Mouse (Mus musculus) G1E (cell line): Measurements from ENCODE around the gene Gm1043. TPM values are rescaled to one million over a fixed set of nuclear protein-coding genes. Genes with fewer than 3 reads are reported as not detected.

Experiments used
- ATAC-seq: 2 replicates; pipeline ENCODE4 v1.8.0; 2016; ENCODE audit warnings: mild to moderate bottlenecking; ENCODE audit not compliant: insufficient number of reproducible peaks, poor library complexity, low FRiP score, severe bottlenecking; ENCODE audit errors: extremely low read depth
- DNase-seq: peaks from one replicate; pipeline ENCODE4 v3.0.0; 2012; ENCODE audit warnings: low spot score
- H3K27me3 ChIP-seq: 2 replicates; pipeline ENCODE4 v1.6.1; 2012; ENCODE audit warnings: mild to moderate bottlenecking, low read length, inconsistent platforms; ENCODE audit not compliant: insufficient read depth
- H3K36me3 ChIP-seq: replicated peaks from 2 replicates; pipeline ENCODE3; 2012; ENCODE audit warnings: mild to moderate bottlenecking, inconsistent platforms
- H3K4me1 ChIP-seq: 2 replicates; pipeline ENCODE4 v1.6.1; 2012; ENCODE audit warnings: low read depth, low read length, inconsistent platforms, mixed read lengths; ENCODE audit not compliant: insufficient read depth
- H3K4me3 ChIP-seq: 2 replicates; pipeline ENCODE4 v1.5.1; 2012; ENCODE audit warnings: low read depth, mild to moderate bottlenecking, inconsistent platforms, low read length, moderate library complexity, mixed read lengths
- H3K9me3 ChIP-seq: replicated peaks from 2 replicates; pipeline ENCODE4 v1.6.1; 2012; ENCODE audit warnings: inconsistent platforms
- CTCF ChIP-seq: IDR thresholded peaks from 2 replicates; pipeline ENCODE4 v1.5.1; 2012; ENCODE audit warnings: low read depth, low read length, inconsistent platforms, mixed read lengths
- GATA1 ChIP-seq: IDR thresholded peaks from 2 replicates; pipeline ENCODE4 v1.6.1; 2012; ENCODE audit warnings: borderline replicate concordance, low read length, inconsistent platforms, mixed read lengths
- GATA2 ChIP-seq: IDR thresholded peaks from 2 replicates; pipeline ENCODE4 v1.6.1; 2012; ENCODE audit warnings: low read depth, low read length, inconsistent platforms, borderline replicate concordance
- POLR2AphosphoS5 ChIP-seq: IDR thresholded peaks from 2 replicates; pipeline ENCODE4 v1.6.1; 2012; ENCODE audit warnings: low read depth, low read length, inconsistent platforms; ENCODE audit not compliant: insufficient replicate concordance
- TAL1 ChIP-seq: conservative IDR thresholded peaks from 2 replicates; pipeline ENCODE4 v1.6.1; 2012; ENCODE audit warnings: low read depth, low read length, inconsistent platforms, mixed read lengths
- polyA plus RNA-seq: library from polyadenylated mRNA; stranded (reverse); fragments of >175 nt; gene quantifications from 2 replicates; pipeline ENCODE4 v1.2.3, GENCODE M21; 2012
- total RNA-seq, 2 experiments: library from RNA; stranded (forward) in 1 of 2; stranded (reverse) in 1 of 2; fragments of 200-1000 nt in 1 of 2; fragments of >200 nt in 1 of 2; fragmentation: Nextera tagmentation in 1 of 2; gene quantifications; 2 replicates each; pipeline ENCODE4 v1.2.3; 2014 to 2017

The Gm1043 gene
- not detected in 2 replicates for total RNA-seq (2014; fragmentation: Nextera tagmentation)
- 0.17 and 0.38 TPM in 2 replicates for total RNA-seq (2017)
- polyA plus RNA-seq: not detected in 2 replicates

- Histone ChIP-seq H3K4me1 (no peaks in the 10 kb centered on the region), H3K36me3 (no peaks in the 10 kb centered on the region), H3K4me3 (no peak within 1 kb of the TSS), H3K27me3 (no peaks in the 10 kb centered on the region; the same call in 1 of the 2 replicates), H3K9me3 (peaks cover 26% of the 10 kb centered on the region)
- ATAC-seq (no peak), DNase-seq (no peak)
- TF ChIP-seq CTCF: no peak
- TF ChIP-seq TAL1: no peak
- TF ChIP-seq GATA2: no peak
Observed at GRCm38 (mm10) chr5:37085241-37085640, at the start of gene Gm1043. Gene Gm1043 (plus strand): TSS chr5:37085370.

- ATAC-seq: no peak
- no peak for TF ChIP-seq GATA1
- TF ChIP-seq CTCF: no peak
- no peak for TF ChIP-seq GATA2
- TF ChIP-seq POLR2AphosphoS5: no peak
- TF ChIP-seq TAL1: no peak
- Histone ChIP-seq H3K9me3 (peaks cover 17% of the 10 kb centered on the region), H3K4me1 (no peaks in the 10 kb centered on the region), H3K4me3 (no peak overlapping the region), H3K36me3 (no peaks in the 10 kb centered on the region), H3K27me3 (0 out of 2 replicates have a peak, but pooled peaks cover 2% of the 10 kb centered on the region)
- DNase-seq: no peak
Observed at GRCm38 (mm10) chr5:37035896-37036295, 49.3 kb upstream of the Gm1043 start.

- TF ChIP-seq TAL1: no peak
- no peak for TF ChIP-seq GATA2
- no peak for TF ChIP-seq CTCF
- TF ChIP-seq POLR2AphosphoS5: no peak
- no peak for TF ChIP-seq GATA1
- 0 out of 2 replicates have a peak, but pooled peaks cover 2% of the 10 kb centered on the region for H3K27me3 ChIP-seq
- H3K9me3 ChIP-seq: peaks cover 16% of the 10 kb centered on the region
- DNase-seq: no peak
- no peak for ATAC-seq
- H3K36me3 ChIP-seq: no peaks in the 10 kb centered on the region
- H3K4me3 ChIP-seq: no peak overlapping the region
- H3K4me1 ChIP-seq: no peaks in the 10 kb centered on the region
Observed at GRCm38 (mm10) chr5:37036884-37037283, 48.3 kb upstream of the Gm1043 start.

DNA sequence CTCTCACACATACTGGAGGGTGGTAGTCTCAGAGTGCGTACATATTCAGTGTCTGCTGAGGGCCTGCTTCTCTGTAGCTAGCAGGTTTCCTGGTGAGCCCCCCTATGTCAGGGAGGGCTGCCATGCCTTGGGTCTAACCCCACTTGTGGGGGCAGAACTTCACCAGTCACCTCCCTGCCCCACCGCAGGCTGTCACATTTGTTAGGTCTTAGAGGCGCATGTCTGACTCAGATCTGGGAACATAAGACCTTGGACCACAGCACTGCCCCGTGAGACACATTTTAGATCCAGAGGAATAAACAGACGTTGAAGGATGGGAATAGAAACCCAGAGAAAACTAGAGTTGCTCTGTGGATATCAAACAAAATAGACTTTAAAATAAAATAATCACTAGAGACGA, 45.3 kb upstream of the Gm1043 start:
- Histone ChIP-seq H3K36me3 (no peaks in the 10 kb centered on the region), H3K4me1 (no peaks in the 10 kb centered on the region), H3K9me3 (peaks cover 16% of the 10 kb centered on the region), H3K27me3 (0 out of 2 replicates have a peak, but pooled peaks cover 2% of the 10 kb centered on the region), H3K4me3 (no peak overlapping the region)
- no peak for ATAC-seq
- DNase-seq: no peak
- TF ChIP-seq TAL1 (no peak), GATA2 (no peak), CTCF (no peak), GATA1 (no peak), POLR2AphosphoS5 (no peak)

DNA sequence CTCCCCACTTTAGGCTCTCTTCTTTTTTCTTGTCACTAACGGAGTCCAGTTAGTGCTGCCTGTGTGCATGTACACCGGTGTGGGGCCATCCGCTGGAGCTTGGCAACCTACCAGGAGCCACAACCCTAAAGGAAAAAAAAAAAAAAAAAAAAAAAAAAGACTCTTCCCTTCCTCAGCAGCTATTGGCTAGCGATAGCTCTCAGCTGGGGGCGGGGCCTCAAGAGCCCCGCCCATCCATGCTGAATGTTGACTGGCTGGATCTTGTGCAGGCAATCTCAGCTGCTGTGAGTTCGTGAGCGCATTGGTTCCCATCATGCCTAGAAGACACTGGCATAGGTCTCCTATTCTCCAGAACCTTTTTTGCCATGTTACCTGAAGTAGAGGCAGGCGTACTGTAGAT, 44.5 kb upstream of the Gm1043 start:
- TF ChIP-seq CTCF (no peak), GATA1 (no peak), POLR2AphosphoS5 (no peak), GATA2 (no peak), TAL1 (no peak)
- Histone ChIP-seq H3K4me3 (no peak overlapping the region), H3K36me3 (no peaks in the 10 kb centered on the region), H3K4me1 (no peaks in the 10 kb centered on the region), H3K9me3 (peaks cover 16% of the 10 kb centered on the region), H3K27me3 (0 out of 2 replicates have a peak, but pooled peaks cover 2% of the 10 kb centered on the region)
- no peak for DNase-seq
- no peak for ATAC-seq

DNA sequence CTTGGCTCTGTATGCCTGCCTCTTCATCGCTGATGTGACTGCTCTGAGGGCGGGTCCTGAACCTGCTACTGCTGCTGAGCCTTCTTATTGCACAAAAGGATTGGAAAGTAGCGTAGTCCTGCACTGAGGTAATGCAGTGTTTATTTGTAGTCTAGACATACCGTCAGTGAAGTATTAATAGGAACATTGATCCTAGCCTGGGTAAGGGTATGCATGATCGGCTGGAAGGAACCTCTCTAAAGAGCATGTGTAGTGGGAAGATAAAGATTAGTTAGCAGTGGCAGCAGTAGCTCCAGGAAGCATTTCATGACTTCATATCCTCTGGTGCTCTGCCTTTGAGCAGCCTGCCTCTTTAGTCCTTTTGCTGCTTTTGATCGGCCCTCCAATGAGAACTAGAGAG, 43.5 kb upstream of the Gm1043 start:
- Histone ChIP-seq H3K4me1 (no peaks in the 10 kb centered on the region), H3K4me3 (no peak overlapping the region), H3K36me3 (no peaks in the 10 kb centered on the region), H3K9me3 (peaks cover 8% of the 10 kb centered on the region; the same call in 1 of the 2 replicates), H3K27me3 (0 out of 2 replicates have a peak, but pooled peaks cover 2% of the 10 kb centered on the region)
- DNase-seq (no peak), ATAC-seq (no peak)
- TF ChIP-seq GATA2 (no peak), POLR2AphosphoS5 (no peak), TAL1 (no peak), CTCF (no peak), GATA1 (no peak)
